ENCODE assay signal across 14 mouse cellular contexts in the genomic region with DNA sequence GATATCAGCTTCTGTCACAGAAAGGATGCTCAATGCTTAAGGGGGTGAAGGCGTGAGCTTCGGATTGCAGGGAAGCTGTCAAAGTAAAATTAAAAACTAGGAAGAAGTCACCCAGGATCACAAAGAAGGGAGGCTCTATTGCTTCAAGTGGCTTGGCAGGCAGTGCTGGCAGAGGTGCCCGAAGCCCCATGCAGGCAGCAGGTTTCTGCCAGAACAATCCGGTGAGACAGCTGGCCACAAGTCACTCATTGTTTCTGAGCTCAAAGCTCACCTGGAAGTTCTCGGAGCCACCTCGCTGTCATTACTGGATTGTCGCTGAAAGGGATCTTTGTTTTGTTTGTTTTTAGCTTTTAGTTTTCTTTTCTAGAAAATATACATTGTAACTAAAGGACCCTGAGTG. TPM values are rescaled to one million over a fixed set of nuclear protein-coding genes. Genes with fewer than 3 reads are reported as not detected.
DNase-seq lines count a peak whose midpoint lies in the region; ATAC-seq and TF ChIP-seq lines count a peak whose summit lies in the region.
"Had no signal": no experiment of that assay in that cellular context is flagged by ENCODE, and none has a peak within 500 bp of the region (broad histone marks: within the 10 kb centered on the region; RNA-seq: fewer than 3 reads in every experiment).

No protein-coding gene starts in this region.

- H3K27ac ChIP-seq in heart, embryonic 11.5 days (ENCODE audit: low read depth, low read length) = no peak overlapping the region
- peak overlapping the region; percentile 16; the same call in 1 of the 2 replicates for H3K27ac ChIP-seq in testis, adult 2 months (ENCODE audit: control insufficient read depth, insufficient read depth, low read depth, low read length)
- H3K27ac ChIP-seq in heart, postnatal 0 days (ENCODE audit: low read depth) = no peak overlapping the region
- H3K27ac ChIP-seq in small intestine, adult 2 months (ENCODE audit: insufficient read depth, low read depth, low read length) = 0 out of 2 replicates have a peak overlapping the region, but pooled peaks have one; percentile 14
- H3K27ac ChIP-seq: embryonic facial prominence, embryonic 10.5 days; limb, embryonic 13.5 days; stomach, embryonic 15.5 days had no signal

- TF ChIP-seq EP300 in heart, postnatal 0 days (IDR thresholded peaks at IDR 0.05; ENCODE audit: low read depth) = no peak

- no peaks in the 10 kb centered on the region for H3K36me3 ChIP-seq in heart, embryonic 11.5 days (ENCODE audit: control insufficient read depth, insufficient read depth, low read length)
- no peaks in the 10 kb centered on the region for H3K36me3 ChIP-seq in testis, adult 2 months (ENCODE audit: control insufficient read depth, insufficient read depth, low read length)
- no peaks in the 10 kb centered on the region for H3K36me3 ChIP-seq in heart, postnatal 0 days (replicated peaks; ENCODE audit: control insufficient read depth, insufficient read depth, low read length)
- no peaks in the 10 kb centered on the region for H3K36me3 ChIP-seq in small intestine, adult 2 months (ENCODE audit: control insufficient read depth, insufficient read depth, low read length)
- H3K36me3 ChIP-seq: embryonic facial prominence, embryonic 10.5 days; limb, embryonic 13.5 days; stomach, embryonic 15.5 days had no signal

- TF ChIP-seq POLR2A in testis, adult 2 months (IDR thresholded peaks at IDR 0.05; ENCODE audit: control insufficient read depth, low read depth, low read length) = no peak
- TF ChIP-seq POLR2A in small intestine, adult 2 months (IDR thresholded peaks at IDR 0.05; ENCODE audit: low read depth, low read length) = no peak

- H3K4me1 ChIP-seq in heart, embryonic 11.5 days (ENCODE audit: control insufficient read depth, insufficient read depth, low read length) = peaks cover 6% of the 10 kb centered on the region; the same call in 1 of the 2 replicates
- peaks cover 9% of the 10 kb centered on the region for H3K4me1 ChIP-seq in testis, adult 2 months (ENCODE audit: control insufficient read depth, insufficient read depth, low read length)
- H3K4me1 ChIP-seq in heart, postnatal 0 days (ENCODE audit: control insufficient read depth, insufficient read depth) = 0 out of 2 replicates have a peak, but pooled peaks cover 5% of the 10 kb centered on the region
- H3K4me1 ChIP-seq in small intestine, adult 2 months (ENCODE audit: control insufficient read depth, insufficient read depth, insufficient read length, low read length) = peaks cover 4% of the 10 kb centered on the region; the same call in 1 of the 2 replicates
- H3K4me1 ChIP-seq: embryonic facial prominence, embryonic 10.5 days; limb, embryonic 13.5 days; stomach, embryonic 15.5 days had no signal

- H3K9ac ChIP-seq in heart, embryonic 11.5 days (ENCODE audit: low read depth, low read length) = no peak overlapping the region
- no peak overlapping the region for H3K9ac ChIP-seq in heart, postnatal 0 days (replicated peaks; ENCODE audit: low read depth, low read length)
- H3K9ac ChIP-seq: limb, embryonic 13.5 days; stomach, embryonic 15.5 days had no signal

- ATAC-seq in heart, embryonic 11.5 days (replicated peaks; ENCODE audit: insufficient number of reproducible peaks, low FRiP score, low TSS enrichment) = no peak
- no peak for ATAC-seq in heart, postnatal 0 days (ENCODE audit: insufficient read depth, low read depth)
- no peak for ATAC-seq in erythroid progenitor cell, adult 5-6 weeks (replicated peaks; ENCODE audit: low FRiP score, poor library complexity, severe bottlenecking)

- DNase-seq in heart, adult 8-10 months (ENCODE audit: low spot score) = peak; percentile 21
- DNase-seq in testis, postnatal 14 days (ENCODE audit: low spot score) = no peak
- DNase-seq in heart, postnatal 0 days (ENCODE audit: low spot score) = peak; percentile 29
- DNase-seq in lung, postnatal 14 days = no peak
- DNase-seq: adrenal gland, postnatal 14 days; gastrocnemius, postnatal 14 days; lung, adult 2 months had no signal

- no peaks in the 10 kb centered on the region for H3K27me3 ChIP-seq in heart, embryonic 11.5 days (ENCODE audit: control insufficient read depth, insufficient read depth, low read length)
- no peaks in the 10 kb centered on the region for H3K27me3 ChIP-seq in testis, adult 2 months (ENCODE audit: control insufficient read depth, insufficient read depth, low read length)
- H3K27me3 ChIP-seq in heart, postnatal 0 days (ENCODE audit: control insufficient read depth, insufficient read depth, low read length) = no peaks in the 10 kb centered on the region
- no peaks in the 10 kb centered on the region for H3K27me3 ChIP-seq in small intestine, adult 2 months (ENCODE audit: control insufficient read depth, insufficient read depth, low read length)
- H3K27me3 ChIP-seq: limb, embryonic 13.5 days; stomach, embryonic 15.5 days had no signal

- whole genome bisulfite sequencing in heart, embryonic 11.5 days (ENCODE audit: insufficient replicate concordance) = 83% methylated on average over 7 of the region's 7 CpGs
- WGBS in heart, postnatal 0 days = 66% methylated on average over 7 of the region's 7 CpGs
- 24% methylated on average over 7 of the region's 7 CpGs for WGBS in small intestine, adult 2 months

- no peaks in the 10 kb centered on the region for H3K9me3 ChIP-seq in heart, embryonic 11.5 days (replicated peaks; ENCODE audit: control insufficient read depth, low read length)
- H3K9me3 ChIP-seq in heart, postnatal 0 days (replicated peaks; ENCODE audit: control insufficient read depth, low read length) = no peaks in the 10 kb centered on the region
- H3K9me3 ChIP-seq: embryonic facial prominence, embryonic 10.5 days; limb, embryonic 13.5 days; stomach, embryonic 15.5 days had no signal

- H3K4me3 ChIP-seq in heart, embryonic 11.5 days (ENCODE audit: low read depth, low read length) = no peak overlapping the region
- peak overlapping the region; percentile 71 for H3K4me3 ChIP-seq in testis, adult 2 months (ENCODE audit: control insufficient read depth, low read depth, low read length)
- no peak overlapping the region for H3K4me3 ChIP-seq in heart, postnatal 0 days (ENCODE audit: low read depth, low read length)
- no peak overlapping the region for H3K4me3 ChIP-seq in small intestine, adult 2 months (ENCODE audit: low read depth, low read length)
- H3K4me3 ChIP-seq: embryonic facial prominence, embryonic 10.5 days; limb, embryonic 13.5 days; stomach, embryonic 15.5 days had no signal

- no peak for TF ChIP-seq CTCF in testis, adult 2 months (IDR thresholded peaks at IDR 0.05; ENCODE audit: control insufficient read depth, insufficient read depth, insufficient replicate concordance, low read depth, low read length)
- TF ChIP-seq CTCF in heart, postnatal 0 days (IDR thresholded peaks at IDR 0.05; ENCODE audit: low read depth) = no peak
- no peak for TF ChIP-seq CTCF in small intestine, adult 2 months (IDR thresholded peaks at IDR 0.05; ENCODE audit: extremely low read depth, insufficient read length, insufficient replicate concordance, low read depth, low read length)

- H3K4me2 ChIP-seq in heart, embryonic 11.5 days = no peak overlapping the region
- H3K4me2 ChIP-seq in heart, postnatal 0 days (ENCODE audit: low read depth, low read length) = no peak overlapping the region
- H3K4me2 ChIP-seq: limb, embryonic 13.5 days; stomach, embryonic 15.5 days had no signal

RNA-seq across cellular contexts. Expression of a gene that starts 49.6 kb away (rescaled TPM):
- total RNA-seq in heart, adult 8-10 months (2022) = 10 to 100 TPM; 44.5 to 54.0 (median 52.6) TPM
- polyA plus RNA-seq in heart, embryonic 11.5 days (2014; fragmentation: Nextera tagmentation; extraction: Ambion mirVana) = 11.4 and 16.6 TPM in 2 replicates
- polyA plus RNA-seq in testis, adult 2 months (2012; rRNA removed) = 4.6 and 5.3 TPM in 2 replicates
- 18.2 and 21.2 TPM in 2 replicates for total RNA-seq in heart, postnatal 0 days (2014; rRNA removed; ENCODE audit: low replicate concordance)
- 6.7 and 8.7 TPM in 2 replicates for polyA plus RNA-seq in heart, postnatal 0 days (2015; fragmentation: Nextera tagmentation; extraction: Ambion mirVana)
- polyA plus RNA-seq in small intestine, adult 2 months (2012; rRNA removed) = 16.7 and 28.2 TPM in 2 replicates
- 15.5 and 26.4 TPM in 2 replicates for total RNA-seq in erythroid progenitor cell, adult 5-6 weeks (2015; ENCODE audit: low replicate concordance)
- total RNA-seq in erythroid progenitor cell, adult 5-6 weeks (2017; ENCODE audit: low replicate concordance) = 1.8 and 9.0 TPM in 2 replicates

Comparison
In these comparisons a context has a peak if more than half of its experiments do, and no peak if none do; other contexts are left out.
1. DNase-seq: peak in heart, adult 8-10 months (single experiment) and heart, postnatal 0 days (single experiment); none in testis, postnatal 14 days (single experiment) and lung, postnatal 14 days (single experiment).
2. H3K27ac ChIP-seq: peak in testis, adult 2 months (single experiment) and small intestine, adult 2 months (single experiment); none in heart, embryonic 11.5 days (single experiment) and heart, postnatal 0 days (single experiment).